Mouse (Mus musculus) layer of hippocampus, postnatal 10 days (tissue): Measurements from ENCODE around the gene Ykt6. TPM values are rescaled to one million over a fixed set of nuclear protein-coding genes. Genes with fewer than 3 reads are reported as not detected.

ENCODE experiments used
- DNase-seq, 2 experiments: peaks; one replicate each; pipeline ENCODE4 v3.0.0; 2021; ENCODE audit warnings: low spot score in 2 of 2
- total RNA-seq, 2 experiments: library from RNA; stranded (reverse); gene quantifications; 2 replicates each; pipeline ENCODE4 v1.2.3; 2021

Gene Ykt6
- total RNA-seq, 2 experiments from 2014 or later = 108 TPM

DNA sequence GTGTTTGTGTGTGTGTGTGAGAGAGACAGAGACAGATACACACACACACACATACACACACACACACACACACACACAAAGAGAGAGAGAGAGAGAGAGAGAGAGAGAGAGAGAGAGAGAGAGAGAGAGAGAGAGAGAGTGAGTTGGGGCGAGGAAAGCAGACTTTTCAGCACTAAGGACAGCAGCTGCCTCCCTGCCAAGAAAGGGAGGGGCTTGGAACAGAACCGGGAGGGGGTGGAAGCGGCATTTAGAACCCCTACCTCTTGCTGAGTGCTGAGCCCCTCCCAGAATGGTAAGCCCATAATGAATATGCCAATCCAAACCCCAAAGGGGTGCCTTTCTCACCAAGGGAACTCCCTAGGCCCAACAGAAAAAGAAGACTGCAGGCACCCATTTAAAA lies 60.9 kb downstream of the Ykt6 start:
- DNase-seq = peak in 1 of 2 experiments; percentile 68

DNA sequence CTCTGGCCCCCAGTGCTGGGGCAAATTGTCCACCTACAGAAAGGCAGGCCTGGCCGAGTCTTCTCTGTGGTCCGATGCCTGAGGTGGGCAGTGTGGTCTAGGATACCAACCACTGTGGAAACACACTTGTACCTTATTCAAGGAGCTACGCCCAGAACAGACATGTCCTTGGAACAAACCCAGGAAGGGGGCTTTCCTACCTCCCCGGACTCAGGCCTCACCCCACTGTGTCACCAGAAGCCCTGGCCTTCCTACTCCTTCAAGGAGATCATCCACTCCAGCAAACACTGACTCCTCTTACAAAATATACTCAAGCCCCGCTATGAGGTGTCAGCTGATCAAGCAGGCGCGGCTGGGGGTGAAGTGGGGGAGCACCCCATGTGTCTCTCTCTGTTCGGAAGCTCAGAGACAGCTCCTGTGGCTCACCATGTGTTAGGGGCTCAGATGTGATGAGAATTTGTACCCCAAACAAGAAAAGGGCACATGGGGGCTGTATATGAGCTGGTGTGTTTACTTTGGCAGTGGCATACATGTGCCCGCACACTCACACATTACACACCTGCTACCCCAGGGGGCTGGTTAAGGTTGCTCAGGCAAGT lies 61.4 kb downstream of the Ykt6 start:
- no peak for DNase-seq

Other genes with a start within 250 kb of the Ykt6 start
- 10 to 100 TPM; 87.1 to 92.2 TPM for gene Mrps24, start 240.0 kb upstream of the Ykt6 start, total RNA-seq
- gene Urgcp, start 193.3 kb upstream of the Ykt6 start, total RNA-seq = 10 to 100 TPM; 46.1 to 46.3 TPM
- 10 to 100 TPM; 98.0 to 98.1 TPM for gene Dbnl, start 167.2 kb upstream of the Ykt6 start, total RNA-seq
- 1 to 10 TPM; 7.0 to 7.4 TPM for gene Pgam2, start 152.0 kb upstream of the Ykt6 start, total RNA-seq
- 10 to 100 TPM in 1 of 2 experiments, 1 to 10 TPM in 1; 9.4 to 13.2 TPM for gene Polm, start 117.7 kb upstream of the Ykt6 start, total RNA-seq
- gene Aebp1, start 93.7 kb upstream of the Ykt6 start, total RNA-seq = 10 to 100 TPM; 13.0 to 16.0 TPM
- gene Pold2, start 77.4 kb upstream of the Ykt6 start, total RNA-seq = 10 to 100 TPM; 21.5 to 32.3 TPM
- not detected for gene Myl7, start 56.9 kb upstream of the Ykt6 start, total RNA-seq
- gene Gck, start 5.6 kb upstream of the Ykt6 start, total RNA-seq = 1 to 10 TPM; 3.5 to 3.9 TPM
- 100 to 1,000 TPM; 808 to 852 TPM for gene Camk2b, start 110.7 kb downstream of the Ykt6 start, total RNA-seq
- not detected for gene A730071L15Rik, start 244.3 kb downstream of the Ykt6 start, total RNA-seq
- 100 to 1,000 TPM; 114 to 118 TPM for gene Nudcd3, start 244.7 kb downstream of the Ykt6 start, total RNA-seq